Mouse (Mus musculus): ENCODE measurements at regions not wholly inside any gene's neighbourhood (a gene's known extent, or its start where the extent isn't known, plus 50 kb on each side); places are given as distances from the start of the nearest gene placed in this dataset.
A peak's percentile ranks its signal among the peaks of the same experiment; 100 is the strongest.

DNA sequence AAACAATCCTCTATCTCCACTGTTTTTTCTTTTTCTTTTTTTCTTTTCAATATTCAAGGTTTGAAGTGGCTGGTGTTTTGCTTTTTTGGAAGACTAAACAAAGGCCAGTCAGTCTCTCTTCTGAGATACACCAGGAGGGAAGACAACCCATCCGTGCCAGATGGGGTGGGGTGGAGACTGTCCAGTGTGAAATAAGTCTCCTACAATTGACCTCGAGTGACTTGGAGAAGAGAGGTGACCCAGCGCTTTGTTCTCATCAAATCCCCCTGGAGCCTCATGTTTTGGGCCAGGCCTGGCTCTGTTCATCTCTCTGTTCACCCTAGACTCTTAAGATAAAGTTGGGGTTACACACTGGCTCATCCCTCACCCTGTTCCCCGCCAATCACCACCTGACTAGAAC lies 169.2 kb upstream of the Tbca start:
- no peak for DNase-seq (ENCODE audit: inconsistent age in 2 of 2, low spot score in 1 of 2)

DNA sequence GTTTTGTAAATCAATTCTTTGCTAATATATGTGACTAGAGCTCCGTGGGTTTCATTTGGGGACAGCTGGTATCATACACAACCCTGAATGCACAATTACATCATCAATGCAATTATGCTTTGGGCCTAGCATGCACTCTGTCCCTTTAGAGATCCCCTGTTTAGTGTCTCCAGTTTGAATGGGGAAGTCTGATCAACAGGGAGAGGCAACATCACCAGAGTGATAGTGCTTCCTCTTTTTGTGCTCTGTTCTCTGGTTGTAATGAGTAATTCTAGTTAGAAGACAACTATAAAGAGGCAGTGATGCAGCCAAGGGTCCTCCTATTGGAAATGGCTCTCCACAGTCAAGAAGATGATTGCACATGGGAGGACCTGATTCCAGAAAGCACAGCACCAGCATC lies 158.7 kb upstream of the Tbca start:
- DNase-seq (ENCODE audit: inconsistent age in 2 of 2, low spot score in 1 of 2) = no peak

DNA sequence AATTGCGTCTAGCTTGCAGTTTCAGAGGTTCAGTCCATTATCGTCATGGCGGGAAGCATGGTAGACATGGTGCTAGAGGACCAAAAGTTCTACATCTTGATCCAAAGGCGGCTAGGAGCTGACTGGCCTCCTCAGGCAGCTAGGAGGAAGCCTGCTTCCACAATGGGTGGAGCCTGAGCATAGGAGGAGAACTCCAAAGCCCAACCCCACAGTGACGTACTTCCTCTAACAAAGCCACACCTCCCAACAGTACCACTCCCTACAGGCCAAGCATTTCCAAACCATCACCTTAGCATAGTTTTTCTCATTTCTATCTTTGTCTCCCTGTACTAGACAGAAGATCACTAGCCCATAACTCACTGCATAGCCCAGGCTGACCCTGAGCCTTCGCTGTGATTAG lies 158.0 kb upstream of the Tbca start:
- DNase-seq (ENCODE audit: inconsistent age in 2 of 2, low spot score in 1 of 2) = no peak

DNA sequence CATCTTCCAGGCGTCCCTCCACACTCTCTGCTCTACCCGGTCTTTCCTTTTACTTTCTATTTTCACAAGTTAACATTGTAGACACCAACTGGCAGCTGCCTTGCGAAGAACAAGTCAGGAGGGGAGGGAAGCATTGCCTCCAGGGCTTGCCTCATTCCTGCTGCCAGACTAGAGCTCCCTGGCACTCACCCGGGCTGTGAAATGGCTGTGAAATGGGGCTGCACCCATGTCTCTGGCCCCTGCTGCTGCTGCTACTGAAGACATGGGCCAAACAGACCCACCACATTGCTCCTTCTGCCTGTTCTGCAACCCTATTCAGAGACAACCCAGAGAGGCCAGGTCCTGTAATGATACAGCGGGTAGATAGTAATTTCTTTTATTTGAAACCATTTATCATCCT lies 156.0 kb upstream of the Tbca start:
- no peak for DNase-seq (ENCODE audit: inconsistent age in 2 of 2, low spot score in 1 of 2)

DNA sequence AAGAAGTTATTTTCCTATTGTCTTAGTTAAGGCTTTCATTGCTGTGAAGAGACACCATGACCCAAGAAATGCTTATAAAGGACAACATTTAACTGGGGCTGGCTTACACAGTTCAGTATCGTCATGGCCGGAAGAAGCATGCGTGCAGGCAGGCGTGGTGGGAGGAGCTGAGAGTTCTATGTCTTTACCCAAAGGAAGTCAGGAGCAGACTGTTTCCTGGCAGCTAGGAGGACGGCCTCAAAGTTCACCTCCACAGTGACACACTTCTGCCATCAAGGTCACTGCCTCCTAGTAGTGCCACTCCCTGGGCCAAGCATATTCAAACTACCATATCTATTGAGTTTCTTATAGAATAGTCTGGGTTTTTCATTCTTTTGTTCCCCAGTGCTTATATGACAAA lies 148.4 kb upstream of the Tbca start:
- no peak for DNase-seq (ENCODE audit: inconsistent age in 2 of 2, low spot score in 1 of 2)

DNA sequence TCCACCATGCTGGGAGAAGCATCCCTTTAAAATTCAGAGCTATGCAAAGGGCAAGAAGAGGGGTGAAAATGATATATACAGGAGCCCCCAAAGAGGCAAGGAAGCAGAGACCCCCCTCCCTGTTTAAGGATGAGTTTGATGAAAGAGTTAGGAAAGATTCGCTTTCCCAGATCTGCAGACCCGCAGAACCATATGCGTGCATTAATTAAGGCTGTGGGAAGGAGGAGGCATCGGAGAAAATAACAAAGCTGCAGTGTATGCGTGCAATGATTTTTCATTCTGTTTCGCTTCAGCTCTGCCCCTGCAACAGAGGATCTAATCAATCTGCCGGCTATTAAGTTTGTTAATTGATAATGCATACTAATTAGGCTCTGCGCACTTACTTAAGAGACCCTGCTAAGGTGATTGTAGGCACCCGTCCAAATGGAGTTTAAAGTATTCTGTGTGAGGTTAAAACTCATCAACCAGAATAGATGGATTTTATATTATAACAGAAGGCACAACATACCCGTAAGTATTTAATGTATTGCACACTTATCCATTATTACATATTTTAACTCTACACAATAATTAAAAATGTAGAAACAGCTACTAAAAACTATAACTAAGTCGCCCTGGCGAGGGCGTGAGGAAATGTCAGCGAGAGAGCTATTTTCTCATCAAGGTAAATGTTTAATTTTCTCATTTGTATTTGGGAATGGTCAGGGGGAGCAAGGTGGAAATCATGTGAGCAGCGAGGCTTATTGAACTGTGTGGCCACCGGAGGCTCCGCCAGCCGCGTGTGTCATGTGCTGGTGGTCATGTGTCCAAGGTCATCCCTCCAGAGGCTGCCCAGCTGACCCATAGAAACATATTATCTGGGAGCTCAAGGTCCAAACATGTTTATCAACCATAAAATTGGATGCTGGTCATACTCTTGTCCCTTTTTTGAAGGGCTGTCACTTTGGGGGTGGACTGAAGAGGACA lies 143.2 kb upstream of the Tbca start:
- DNase-seq (ENCODE audit: inconsistent age in 2 of 2, low spot score in 1 of 2) = no peak

DNA sequence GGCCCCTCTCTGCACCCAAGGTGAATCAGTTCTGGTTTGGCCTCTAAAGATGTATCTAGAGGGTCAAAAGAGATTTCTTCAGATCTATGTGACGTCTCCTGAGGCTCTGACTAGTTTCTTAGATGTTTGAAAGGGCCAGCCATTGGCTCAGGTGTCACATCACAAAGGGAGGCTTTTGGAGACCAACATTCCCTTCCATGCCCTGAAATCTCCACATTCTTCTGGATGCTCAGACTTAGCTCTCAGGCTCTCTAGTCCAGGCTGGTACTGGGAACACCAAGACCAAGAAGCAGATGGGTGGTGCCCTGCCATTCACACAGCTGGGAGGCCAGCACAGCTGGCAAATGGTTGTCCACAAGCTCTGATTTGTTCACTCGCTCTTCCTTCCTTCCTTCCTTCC lies 142.4 kb upstream of the Tbca start:
- DNase-seq (ENCODE audit: inconsistent age in 2 of 2, low spot score in 1 of 2) = no peak

DNA sequence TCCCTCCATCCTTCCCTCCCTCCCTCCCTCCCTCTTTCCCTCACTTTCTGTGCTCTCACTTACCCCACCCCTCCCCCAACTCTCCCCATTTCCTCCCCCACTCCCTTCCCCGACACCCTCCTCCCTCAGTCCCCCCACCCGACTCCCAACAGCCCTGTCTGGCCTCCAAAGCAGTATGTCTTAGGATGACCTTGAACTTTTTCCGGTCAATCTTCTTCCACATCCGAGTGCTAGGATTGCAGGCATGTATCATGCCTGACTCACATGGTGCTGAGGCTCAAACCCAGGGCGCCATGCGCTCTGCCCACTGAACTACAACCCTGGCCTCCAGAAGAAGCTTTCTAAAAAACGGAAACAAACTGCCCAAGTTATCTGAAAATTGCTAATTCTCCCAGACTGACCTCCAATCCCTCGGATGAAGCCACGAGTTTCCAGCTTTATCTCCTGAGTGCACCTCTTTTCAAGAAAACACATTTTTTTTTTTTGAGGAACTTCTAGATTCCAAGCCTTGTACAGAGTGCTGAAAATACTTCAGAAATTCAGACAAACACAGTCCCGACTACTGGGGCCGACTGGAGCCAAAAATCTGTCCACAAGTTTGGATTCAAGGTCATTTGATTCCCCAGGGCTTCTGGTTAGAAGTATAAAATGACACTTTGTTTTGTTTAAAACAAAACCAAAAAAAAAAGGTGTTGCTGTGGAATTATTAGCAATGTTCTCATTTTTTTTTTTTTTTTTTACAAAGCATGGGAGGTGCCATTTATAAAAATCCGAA lies 141.7 kb upstream of the Tbca start:
- peak; percentile 7 to 50 for DNase-seq (ENCODE audit: inconsistent age in 2 of 2, low spot score in 1 of 2)

DNA sequence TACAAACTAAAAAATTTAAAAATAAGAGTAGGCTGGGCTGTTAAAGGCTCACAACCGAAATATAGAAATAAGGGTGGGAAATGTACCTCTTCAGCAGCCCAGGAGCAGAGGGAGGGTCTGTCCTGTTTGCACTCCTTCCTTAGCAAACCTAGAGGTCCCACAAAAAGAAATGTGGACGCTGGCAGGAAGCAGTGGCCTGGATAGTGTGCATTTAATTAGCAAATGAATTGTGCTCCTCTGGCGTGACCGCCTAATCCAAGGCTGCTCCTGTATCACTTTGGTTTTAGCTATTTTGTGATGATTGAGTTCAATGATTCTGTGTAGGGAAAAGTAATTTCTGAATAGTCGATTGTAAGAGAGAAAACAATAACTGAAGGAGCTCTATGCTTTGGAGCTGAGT lies 141.1 kb upstream of the Tbca start:
- no peak for DNase-seq (ENCODE audit: inconsistent age in 2 of 2, low spot score in 1 of 2)

DNA sequence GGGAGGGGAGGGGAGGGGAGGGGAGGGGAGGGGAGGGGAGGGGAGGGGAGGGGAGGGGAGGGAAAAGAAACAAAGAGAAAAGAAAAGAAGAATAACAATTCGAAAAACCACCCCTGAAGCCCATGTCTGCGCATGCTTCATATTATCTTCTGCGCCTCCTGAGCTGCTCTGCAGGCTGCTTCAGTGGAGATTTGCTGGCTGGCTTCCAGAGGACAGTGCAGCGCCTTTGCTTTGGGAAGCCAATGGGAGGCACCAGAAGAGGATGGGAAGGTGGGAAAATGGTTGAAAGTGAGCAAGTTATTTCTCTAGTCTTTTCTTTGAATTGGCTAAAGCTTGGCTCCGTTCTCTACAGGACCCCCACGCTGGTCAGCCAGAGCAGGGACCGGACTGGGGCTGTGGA lies 137.8 kb upstream of the Tbca start:
- DNase-seq (ENCODE audit: inconsistent age in 2 of 2, low spot score in 1 of 2) = peak in 1 of 2 experiments; percentile 7

DNA sequence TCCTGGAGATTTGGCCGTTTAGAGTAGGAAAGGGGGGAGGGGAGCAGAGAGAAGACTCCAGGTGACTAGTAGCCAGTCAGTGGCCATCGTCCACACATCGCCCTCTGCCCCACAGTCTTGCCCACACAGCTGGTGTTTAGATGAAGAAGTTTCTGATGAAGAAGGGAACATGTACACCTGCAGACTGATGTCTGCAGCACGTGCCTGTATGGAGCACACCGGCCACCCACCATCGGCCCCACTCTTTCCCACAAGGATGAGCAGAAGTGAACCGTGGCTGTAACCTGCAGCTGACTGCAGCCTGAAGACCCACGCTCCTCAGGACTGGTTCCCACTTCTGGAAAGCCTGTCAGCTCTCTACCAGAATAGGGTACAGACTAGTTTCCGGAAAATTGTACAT lies 121.1 kb upstream of the Tbca start:
- DNase-seq (ENCODE audit: inconsistent age in 2 of 2, low spot score in 1 of 2) = no peak

DNA sequence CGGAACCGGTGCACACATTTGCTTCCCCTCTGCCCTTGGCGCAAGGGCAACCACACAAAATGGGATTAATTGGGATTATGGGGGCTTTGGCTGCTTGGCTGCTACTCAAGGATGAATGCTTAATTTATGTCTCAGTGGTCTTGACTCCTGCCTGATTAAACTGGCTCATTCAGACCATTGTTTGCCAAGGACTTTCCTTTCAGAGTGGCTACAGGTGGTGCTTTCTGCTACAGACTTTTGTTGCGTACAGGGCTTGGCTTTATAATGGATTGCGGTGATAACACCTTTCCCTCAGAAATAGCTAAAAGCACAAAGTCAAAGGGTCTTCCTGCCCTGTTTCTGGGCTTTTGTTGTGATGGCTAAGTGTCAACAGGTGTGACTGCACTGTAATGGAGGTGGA lies 120.4 kb upstream of the Tbca start:
- DNase-seq (ENCODE audit: inconsistent age in 2 of 2, low spot score in 1 of 2) = no peak

DNA sequence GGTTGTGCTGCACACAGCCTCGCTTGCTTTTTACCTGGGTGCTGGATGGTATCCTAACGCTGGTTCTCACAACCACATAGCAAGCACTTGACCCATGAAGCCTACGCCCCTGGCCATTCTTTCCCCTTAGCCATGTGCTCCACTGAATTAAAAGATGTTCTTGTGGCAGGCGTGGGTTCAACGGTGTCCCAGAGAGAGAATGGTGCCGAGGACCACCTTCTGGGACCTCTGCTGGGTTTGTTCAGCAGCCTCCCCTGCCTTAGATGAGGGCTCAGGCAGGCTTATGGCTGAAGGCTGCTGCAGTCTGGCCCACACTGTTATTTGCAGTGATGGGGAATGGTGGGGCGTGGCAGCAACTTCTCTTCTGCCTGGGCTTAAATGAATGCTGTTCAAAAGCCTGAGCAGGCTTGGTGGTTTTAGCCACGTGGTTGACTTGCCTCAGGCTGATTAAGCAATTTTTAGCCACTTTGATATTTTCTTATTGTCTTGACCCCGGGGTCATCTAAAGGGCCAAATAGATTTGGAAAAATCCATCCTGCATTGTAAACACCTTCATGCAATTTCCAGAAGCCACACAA lies 119.5 kb upstream of the Tbca start:
- DNase-seq (ENCODE audit: inconsistent age in 2 of 2, low spot score in 1 of 2) = no peak

DNA sequence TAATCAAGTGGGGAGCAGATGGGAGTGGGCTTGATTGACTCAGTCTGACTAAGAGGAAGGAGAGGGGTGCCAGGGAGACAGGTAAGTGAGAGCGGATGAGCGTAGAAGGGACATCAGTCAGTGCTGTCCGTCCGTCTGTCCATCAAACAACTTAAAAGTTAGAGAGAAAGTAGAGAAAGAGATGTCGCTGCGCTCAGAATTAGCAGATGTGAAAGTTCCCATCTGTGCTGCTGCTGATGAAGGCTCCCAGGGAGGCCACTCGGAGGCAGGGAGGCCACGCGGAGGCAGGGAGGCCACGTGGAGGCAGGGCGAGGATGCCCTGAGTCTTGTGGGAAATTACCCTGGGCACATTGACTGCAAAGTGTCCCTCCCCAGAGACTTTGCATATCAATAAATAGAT lies 118.4 kb upstream of the Tbca start:
- no peak for DNase-seq (ENCODE audit: inconsistent age in 2 of 2, low spot score in 1 of 2)

DNA sequence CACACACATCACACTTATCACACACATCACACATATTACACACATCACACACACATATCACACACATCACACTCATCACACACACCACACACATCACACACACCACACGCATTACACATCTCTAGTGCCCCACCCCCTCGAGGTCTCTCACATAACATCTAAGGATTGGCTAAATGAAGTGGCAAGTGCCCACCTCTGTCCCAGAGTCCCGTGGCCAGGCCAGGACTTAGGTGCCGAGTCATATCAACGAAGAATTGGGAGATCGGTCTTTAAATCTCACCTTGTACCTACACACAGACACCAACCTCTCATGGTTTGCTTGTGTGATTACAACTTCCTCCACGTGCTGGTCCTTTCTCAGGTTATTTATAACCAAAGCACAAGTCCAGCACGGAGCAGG lies 117.7 kb upstream of the Tbca start:
- DNase-seq (ENCODE audit: inconsistent age in 2 of 2, low spot score in 1 of 2) = no peak

DNA sequence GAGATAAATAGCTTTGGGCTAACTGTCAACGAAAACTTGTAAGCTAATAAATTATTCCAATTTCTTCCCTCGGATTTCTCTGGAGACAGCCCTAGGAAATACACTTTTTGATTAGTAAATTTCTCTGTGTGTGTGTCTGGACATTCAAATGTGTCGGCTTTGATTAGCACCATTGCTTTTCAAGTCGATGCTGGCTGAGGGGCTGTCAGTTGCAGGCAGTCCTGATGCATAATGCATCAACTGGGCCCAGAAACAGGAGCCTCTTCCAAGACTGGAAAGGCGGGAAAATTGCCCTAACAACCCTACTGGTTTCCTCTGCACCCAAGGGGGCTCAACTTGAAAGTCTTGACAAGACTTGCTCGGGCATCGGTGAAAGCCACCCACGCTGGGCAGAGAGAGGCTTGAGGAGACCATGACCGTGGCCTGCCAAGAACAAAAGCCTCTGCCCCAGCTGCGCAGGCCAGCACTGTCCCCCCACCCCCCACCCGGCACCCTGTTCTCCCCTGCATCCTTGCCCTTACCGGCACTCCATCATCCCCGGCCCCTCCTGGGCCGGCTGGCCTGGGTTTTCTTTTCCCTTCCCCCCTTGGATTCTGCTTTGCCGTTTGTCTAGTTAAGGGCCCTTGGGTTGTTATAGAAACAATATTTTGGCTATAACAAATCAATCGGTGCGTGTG lies 108.1 kb upstream of the Tbca start:
- DNase-seq (ENCODE audit: inconsistent age in 2 of 2, low spot score in 1 of 2) = no peak

DNA sequence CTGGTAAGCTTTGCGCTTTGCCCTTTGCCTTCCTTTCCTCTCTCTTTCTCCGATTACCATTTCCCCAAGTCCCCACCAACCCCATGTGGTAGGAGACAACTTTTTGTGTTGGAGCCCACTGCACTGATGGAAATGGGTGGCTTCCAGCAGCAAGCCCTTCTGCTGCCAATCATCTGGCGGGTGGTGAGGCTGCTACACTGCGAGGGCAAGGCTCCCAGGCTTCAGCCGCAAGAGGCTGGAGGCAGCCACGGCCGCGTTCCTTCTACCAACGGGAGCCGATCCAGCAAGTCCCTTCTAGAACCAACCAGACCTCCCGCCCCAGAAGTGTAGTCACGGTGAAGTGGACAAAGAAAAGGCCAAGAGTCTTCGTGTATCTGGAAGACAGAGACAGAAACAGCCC lies 107.1 kb upstream of the Tbca start:
- DNase-seq (ENCODE audit: inconsistent age in 2 of 2, low spot score in 1 of 2) = no peak

DNA sequence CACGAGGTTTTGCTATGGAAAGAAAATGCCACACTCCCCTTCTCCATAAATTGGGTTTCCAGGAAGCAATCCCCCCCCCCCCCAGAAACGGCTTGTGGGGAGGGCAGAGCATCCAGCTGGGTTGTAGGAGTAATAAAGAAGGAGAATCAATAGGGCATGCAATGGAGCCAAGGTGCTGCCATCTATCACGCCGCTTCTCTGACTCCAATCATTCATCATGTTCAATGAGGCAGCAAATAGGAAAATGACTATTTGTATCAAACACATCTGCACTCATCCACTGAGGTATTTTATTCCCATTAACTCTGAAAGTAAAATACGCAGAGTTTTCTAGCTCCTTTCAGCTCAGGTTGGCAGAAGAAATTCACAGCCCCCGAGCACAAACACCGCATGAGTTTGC lies 103.5 kb upstream of the Tbca start:
- DNase-seq (ENCODE audit: inconsistent age in 2 of 2, low spot score in 1 of 2) = no peak

DNA sequence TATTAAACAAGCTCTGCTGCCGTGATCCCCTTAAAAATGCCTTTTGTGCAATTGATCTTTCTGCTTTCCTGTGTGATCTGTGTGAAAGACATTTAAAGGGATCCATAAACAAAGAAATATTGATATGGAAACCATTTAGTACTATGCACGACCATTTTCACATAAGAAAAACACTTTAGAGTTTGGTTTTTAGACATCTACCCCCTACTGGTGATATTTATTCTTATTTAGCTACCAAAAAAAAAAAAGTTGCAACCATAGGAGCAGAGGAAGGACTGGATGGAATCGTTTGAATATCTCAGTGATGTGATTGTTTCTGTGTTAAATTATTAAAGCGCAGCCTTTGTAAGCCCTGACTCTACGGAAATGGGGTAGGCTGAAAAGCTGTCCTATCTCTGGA lies 101.4 kb upstream of the Tbca start:
- DNase-seq (ENCODE audit: inconsistent age in 2 of 2, low spot score in 1 of 2) = no peak

DNA sequence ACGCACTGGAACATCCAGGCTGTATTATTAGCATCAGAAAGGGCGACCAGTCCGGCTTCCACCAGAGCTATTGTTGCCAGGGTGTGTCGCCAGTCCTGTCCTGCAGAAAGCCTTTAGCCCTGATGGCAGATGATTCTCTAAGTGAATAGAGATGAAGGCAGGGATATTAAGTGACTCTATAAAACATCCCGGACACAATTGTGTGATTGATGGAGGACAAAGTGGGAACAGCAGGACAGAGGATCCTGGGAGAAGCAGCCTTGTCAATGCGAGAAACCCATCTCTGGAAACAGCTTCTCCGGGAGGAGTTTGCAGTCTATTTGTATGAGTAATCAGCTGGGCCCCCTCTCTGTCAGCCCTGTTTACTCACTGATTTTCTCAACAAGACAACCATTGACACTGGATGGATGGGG lies 82.1 kb upstream of the Tbca start:
- no peak for DNase-seq (ENCODE audit: inconsistent age in 2 of 2, low spot score in 1 of 2)

All from adrenal gland, adult (tissue).